Mouse (Mus musculus) cerebellum, adult (tissue): ENCODE measurements at regions not wholly inside any gene's neighbourhood (a gene's known extent, or its start where the extent isn't known, plus 50 kb on each side); places are given as distances from the start of the nearest gene placed in this dataset.
A peak's percentile ranks its signal among the peaks of the same experiment; 100 is the strongest.
"Not testable (repeated sequence)": the region's sequence is repeated elsewhere in the genome, so short reads cannot be mapped to it uniquely, and the experiment has no call there.

ENCODE experiments used
- ATAC-seq: cut with Nextera tagmentation; 2 replicates; pipeline ENCODE4 v1.9.2; 2017; ENCODE audit warnings: mild to moderate bottlenecking, moderate library complexity, mixed read lengths; ENCODE audit not compliant: insufficient number of reproducible peaks, low FRiP score, low TSS enrichment

DNA sequence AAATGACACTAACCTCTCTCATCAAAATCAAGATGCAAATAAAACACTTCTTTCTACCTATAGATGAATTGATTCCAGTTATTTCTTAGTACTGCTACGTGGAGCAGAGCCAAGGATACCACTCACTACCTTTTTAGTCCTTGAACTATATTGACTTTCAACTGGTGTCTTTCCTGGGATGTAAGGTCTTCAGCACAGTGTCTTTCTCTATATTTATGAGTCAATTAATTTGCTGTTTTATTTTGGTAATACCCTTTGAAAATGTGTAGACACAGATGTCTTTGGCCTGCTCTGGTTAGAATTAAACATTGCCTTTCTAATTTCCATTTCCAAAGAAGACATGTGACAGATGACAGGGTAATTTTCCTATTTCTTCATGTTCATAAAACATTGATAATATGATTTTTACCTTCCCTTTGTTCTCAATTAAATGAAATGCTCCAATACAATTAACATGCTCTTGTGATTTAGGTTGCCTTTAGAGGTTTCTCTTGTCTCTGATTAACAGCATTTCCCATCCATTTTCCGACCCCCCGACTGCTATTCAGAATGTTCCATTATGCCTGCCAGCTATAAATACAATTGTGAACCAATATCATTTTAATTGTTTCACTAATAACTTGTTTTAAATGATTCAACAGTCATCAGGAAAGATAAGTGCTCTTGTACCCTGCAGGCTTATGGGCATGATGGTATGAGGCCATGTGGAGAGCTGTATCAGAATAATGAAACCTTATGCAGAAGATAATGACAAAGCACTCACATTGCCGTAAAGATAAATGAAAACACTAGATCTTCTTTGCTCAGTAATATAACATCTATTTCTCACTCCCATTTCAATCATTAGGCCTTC is 266.2 kb upstream of the 1700008P02Rik start:
- no peak for ATAC-seq

DNA sequence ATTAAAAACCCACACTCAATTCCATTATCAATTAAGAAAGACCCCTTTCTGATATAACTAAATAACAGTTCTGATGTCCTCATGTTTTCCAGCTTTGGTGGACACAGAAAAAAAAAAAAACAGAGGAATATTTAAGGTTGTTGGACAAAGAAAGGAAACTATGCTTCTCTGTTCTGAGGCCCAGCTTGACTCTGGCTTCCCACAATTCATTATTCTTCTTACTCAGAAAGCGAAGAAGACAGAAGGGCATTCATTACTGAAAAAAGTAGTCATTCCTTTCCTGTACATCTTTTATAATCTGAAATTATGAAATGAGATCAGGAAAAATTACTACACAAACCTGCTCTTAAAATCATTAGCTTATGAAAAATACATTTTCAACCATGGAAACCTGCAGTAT is 263.2 kb upstream of the 1700008P02Rik start:
- no peak for ATAC-seq

DNA sequence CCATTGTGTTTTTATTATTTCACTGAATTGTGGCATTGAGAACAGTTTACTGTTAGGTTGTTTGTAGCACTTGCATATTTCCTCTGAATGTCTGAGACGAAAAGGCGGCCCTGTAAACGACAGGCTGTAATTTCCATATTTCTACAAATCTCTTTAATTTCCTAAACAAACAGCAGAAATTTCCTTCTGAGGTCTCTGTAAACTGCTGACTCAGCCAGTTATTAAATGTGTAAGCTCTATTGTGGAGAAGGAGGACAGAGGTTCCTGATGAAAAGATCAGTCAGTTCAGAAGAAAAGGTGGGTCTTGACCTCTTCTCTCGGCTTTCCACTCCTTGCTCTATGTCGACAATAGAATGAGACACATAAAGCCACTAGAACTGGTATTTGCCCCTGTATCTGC is 256.0 kb upstream of the 1700008P02Rik start:
- no peak for ATAC-seq

DNA sequence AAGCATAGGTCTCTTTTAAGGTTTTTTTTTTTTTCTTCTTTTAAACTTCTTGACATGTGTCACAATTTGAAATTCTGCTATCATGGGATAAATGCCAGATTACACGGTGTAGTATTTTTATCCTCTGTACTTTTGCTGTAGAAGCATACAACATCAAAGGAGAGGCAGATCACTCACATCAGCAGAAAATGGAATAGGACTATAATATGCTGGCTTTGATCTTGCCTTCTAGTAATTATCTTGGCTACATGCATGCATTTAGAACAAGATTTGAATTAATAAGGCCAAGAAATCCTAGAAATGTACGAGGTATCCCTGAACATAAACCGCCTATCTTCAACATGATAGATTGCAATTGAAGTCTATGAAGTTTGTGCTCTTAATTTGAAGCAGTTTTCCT is 251.9 kb upstream of the 1700008P02Rik start:
- no peak for ATAC-seq

DNA sequence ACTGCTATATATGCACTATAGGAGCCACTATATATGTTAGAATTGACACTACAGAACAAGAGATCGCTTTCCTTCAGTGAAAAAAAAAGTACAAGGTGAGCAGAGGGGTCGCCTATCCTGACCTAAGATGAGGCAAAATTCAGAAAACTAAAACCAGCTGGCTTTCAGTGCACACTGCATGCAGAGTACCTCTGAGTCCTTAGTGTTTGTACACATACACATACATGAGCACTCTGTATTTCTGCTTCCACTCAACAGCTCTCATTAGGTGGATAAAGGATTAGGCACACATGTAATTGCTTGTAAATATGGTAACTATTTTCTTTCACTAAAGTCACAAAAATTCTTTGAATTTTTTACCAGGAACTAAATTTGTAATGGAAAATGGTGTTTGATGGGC is 251.5 kb upstream of the 1700008P02Rik start:
- ATAC-seq, result no peak

DNA sequence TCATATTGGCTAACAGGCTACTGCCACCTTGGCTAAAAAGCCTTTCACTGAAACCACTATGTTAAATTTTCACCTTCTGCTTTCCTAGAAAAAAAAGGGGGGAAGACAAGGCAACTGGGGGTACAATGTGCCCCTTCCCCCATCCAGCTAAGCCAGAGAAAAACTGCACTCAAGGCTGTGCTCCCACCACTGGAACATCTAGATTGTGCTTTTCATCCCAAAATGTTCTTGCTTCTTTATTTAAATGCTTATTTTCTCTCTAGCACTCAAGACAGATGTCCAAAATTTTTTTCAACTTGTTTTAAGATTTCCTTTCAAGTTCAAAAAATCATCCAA is 245.9 kb upstream of the 1700008P02Rik start:
- ATAC-seq, result no peak

DNA sequence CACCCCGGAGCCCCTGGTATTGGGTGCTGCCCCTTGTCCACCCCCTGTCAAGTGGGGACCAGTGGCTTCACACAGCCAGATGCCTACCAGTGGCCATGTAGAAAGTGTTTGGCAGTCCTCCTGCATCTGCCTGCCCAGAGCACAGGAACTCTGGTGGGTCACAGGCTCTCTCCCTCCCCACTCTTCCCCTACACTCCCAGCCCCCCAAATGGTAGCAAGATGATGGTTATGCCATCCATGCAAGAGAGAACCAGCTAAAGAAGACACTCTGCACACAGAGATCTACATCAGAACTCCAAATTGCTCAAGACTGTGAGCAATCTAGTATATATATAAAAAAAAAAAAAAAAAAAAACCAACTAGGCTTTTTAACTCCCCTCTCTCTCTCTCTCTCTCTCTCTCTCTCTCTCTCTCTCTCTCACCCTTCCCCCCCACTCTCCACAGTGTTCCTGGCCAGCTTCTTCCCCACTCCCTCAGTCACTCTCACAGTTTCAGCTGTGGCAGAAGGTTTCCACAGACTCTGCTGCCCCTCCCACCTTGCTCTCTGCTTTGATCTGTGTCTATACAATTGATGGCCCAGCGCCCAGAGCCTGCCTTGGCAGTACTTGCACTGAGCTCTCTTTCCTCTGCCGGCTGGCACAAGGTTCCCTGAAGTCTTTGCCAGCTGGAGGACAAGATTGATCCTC is 245.4 kb upstream of the 1700008P02Rik start:
- peak; percentile 70; the same call in 1 of the 2 replicates for ATAC-seq

DNA sequence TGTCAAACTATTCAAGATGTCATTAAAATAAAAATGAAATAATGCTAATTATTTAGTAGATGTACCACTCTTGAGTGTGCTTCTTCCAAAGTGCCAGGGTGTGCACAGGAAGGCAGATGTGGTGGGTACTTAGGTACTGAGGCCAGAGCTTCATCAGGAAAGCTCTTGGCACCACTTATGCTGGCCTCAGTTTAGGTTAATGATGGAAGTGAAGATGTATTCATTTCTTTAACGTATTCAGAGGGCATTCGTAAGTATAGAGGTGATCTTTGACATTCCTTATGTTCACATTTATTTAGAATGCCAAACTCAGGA is 239.6 kb upstream of the 1700008P02Rik start:
- ATAC-seq, result no peak

DNA sequence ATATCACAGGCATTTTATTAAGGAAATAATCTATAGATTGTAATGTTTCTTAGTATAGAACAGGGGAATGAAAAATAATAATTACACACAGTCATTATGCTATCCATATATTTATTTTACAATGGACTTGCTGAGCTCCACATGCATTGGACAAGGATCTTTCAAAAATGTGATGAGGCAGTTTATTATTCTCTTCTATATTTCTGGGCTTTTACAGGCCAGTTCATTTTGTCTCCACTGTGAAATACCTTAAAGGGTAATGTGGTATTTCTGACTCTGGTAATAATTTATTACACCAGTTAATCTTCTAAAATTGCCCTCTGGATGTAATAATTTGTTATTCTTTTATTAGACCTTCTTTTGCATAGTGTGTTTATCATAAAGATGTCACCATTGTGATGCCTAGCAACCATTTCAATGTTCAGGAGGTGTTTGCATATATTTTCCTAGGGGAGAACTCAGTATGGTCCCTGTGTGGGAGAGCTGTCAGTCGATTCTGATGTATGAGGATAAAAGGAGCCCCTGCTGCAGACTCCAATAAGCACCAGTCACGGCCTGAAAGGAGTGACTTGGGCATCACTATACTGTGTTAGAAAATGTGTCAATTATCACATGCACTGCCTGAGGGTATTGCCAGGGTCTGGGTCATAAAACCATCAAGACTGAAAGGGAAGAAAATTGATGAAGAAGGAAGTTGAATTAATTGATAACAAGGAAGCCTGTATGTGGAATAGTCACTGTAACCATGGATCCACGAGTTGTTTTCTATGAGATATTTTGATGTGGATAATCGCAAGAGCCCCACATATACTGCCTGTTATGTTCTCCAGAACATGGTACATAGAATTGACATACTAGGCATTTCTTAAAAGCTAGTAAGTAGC is 239.0 kb upstream of the 1700008P02Rik start:
- ATAC-seq, result no peak

DNA sequence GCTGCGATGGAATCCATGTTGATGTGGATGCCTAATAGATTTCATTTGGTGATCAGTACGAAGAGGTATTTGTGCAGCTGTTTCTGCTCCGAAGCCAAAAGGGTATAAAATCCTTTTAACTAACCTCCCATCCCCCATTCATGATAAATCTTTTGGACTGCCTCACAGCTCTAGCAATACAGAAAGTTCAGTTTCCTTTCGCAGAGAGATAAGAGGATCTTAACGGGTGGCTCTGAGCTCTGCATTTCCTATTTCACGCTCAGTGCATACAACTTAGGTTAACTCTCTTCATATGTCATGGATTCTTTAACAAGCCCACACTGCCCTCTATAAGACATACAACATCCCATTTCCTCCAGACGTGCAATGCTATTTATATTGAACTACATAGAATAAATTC is 199.1 kb upstream of the 1700008P02Rik start:
- ATAC-seq, result no peak

DNA sequence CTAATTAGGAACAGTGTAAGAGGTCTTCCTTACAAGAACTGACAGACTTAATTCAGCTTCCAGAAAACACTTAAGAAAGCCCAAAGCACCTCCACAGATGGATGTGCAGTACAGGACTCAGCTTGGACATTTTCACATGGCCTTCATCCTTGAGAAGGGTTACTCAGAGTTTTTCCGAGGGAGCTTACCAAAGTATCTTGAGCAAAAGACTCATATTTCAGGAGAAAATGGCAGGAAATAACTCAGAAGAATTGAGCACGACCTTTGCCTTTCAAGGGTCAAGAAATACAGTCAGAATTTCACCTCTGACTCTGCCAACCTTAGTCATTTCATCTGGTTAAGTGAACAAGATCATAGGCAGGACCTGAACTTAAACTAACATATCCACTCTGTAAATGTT is 192.1 kb upstream of the 1700008P02Rik start:
- ATAC-seq, result no peak

DNA sequence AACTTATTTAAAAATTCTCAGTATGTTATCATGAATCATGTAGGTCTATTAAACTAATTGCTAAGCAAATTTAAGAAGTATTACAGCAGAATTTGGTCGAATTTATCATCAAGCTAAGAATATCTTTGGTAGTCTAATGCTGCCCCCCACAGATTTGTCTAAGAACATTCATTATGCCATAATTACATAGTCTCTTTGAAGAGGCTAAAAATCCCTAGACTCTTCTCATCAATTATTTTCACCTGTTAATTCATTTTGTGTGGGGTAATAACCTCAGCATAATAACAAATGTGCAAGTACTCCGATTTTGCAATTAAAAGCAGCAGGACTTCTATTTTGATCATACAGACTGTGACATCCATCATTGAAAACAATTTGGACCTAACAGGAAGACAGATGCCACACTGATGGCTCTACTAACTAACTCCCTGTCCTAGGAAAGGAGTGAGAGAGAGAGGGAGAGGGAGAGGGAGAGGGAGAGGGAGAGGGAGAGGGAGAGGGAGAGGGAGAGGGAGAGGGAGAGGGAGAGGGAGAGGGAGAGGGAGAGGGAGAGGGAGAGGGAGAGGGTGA is 189.2 kb upstream of the 1700008P02Rik start:
- ATAC-seq, result no peak

DNA sequence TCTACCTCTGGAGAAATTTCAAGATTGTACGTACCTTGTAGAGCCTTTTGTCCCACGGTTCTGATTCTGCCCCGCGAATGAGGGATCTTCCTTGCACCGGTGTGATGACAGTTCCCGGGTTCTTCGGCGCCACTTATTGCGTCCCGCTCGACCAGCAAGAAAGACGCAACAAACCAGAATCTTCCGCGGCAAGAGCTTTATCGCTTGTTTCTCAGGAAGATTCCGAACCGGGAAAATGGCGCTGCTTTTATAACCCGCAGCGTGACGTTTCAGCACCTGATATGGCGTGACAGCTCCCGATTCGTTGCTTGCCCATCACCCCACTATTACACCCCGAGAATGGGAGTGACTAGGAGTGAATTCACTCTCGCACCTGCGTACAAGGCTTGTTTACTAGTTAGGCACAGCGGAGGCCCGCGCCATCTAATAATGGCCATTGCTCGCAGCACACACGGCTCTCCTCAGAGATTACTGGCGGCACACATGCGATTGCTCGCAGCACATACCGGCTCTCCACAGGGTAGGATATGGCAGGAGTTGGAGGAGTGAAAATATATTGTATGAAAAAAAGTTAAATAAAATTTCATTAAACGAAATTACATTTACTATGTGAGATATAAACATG is 180.0 kb upstream of the 1700008P02Rik start:
- ATAC-seq, result not testable (repeated sequence)

DNA sequence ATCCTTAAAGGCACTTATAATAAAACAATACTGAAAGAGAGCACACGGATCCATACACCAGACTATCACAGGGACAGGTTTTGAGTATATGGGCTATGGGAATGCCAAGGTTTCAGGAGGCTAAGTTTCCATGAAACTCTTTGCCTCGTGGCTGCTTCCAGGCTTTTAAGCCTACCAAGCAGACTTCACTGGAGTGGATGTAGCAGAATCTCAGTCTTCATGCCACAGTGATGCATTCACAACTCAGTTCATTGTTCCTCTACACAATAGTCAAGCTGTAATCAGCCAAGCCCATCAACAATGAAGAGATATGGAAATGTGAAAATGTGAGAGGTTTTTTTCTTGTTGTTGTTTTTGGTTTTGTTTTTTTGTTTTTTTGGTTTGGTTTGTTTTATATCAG is 148.3 kb upstream of the 1700008P02Rik start:
- ATAC-seq, result no peak

DNA sequence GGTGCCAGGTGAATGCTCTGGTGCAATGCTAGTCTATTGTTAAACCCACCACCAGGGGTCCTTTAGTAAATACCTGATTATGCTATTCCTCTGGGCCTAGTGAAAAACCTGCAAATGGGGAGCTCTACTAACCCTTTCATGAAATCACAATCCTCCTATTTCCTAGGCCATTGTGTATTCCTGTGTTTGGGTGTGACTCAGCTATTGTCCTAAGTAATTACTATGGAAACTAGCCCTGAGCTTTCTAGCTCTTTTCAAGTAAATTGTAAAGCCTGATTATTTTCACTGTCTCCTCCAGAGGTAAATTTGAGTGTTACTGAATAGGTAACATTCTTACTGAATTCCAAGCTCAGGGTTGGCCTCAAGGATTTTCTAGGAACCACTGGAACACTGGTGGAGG is 147.8 kb upstream of the 1700008P02Rik start:
- not testable (repeated sequence) for ATAC-seq

DNA sequence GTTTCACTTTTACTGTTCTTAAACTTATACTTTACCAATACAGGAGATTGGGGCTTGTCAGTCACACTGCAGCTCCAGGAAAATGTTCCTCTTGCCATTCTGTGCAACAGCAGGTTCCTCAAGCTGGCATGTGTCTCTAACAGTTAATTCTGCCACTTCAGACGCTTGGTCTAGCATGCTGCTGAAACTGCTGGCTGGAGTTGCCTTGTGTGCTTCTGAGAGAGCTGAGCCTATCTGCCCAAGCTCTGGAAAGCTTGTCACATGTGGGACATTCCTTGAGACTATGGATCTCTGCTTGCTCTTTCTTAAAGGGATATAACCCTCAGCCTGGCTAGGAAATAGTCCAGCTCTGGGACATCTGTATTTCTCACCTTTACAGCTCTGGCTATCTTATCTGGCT is 138.9 kb upstream of the 1700008P02Rik start:
- ATAC-seq, result no peak

DNA sequence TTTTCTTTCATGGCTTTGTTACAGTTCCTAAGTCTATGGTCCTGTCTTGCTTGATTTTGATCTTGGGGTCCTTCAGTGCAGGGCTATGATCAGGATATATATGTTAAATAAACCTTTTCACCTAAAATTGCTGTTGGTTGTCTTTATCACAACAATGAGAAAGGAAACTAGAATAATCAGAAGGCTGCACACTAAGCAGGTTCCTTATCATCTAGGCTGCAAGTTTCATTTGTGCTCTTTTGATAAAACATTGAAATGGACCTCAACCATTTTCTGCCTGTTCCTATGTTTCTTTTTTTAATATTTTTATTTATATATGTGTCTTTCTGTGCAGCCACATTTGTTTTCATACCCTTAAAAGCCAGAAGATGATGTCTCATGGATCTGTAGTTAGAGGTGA is 137.3 kb upstream of the 1700008P02Rik start:
- ATAC-seq, result no peak

DNA sequence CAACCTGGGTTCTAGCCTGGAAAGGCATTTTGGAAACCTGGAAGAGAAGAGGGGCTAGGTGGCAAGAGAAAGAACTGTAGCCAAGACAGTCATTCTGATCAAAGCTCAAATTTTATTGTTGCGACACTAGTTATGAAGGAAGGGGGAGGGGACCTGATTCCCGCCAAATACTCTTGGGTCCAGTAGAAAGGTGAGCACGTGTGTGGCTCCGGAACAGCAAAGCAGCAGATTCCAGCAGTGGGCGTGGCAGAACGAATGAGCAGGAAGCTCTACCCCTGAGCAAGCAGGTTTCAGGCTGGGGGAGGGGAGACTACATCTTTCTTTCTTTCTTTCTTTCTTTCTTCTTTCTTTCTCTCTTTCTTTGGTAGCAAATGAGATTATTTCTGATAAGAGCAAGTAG is 130.5 kb upstream of the 1700008P02Rik start:
- not testable (repeated sequence) for ATAC-seq

DNA sequence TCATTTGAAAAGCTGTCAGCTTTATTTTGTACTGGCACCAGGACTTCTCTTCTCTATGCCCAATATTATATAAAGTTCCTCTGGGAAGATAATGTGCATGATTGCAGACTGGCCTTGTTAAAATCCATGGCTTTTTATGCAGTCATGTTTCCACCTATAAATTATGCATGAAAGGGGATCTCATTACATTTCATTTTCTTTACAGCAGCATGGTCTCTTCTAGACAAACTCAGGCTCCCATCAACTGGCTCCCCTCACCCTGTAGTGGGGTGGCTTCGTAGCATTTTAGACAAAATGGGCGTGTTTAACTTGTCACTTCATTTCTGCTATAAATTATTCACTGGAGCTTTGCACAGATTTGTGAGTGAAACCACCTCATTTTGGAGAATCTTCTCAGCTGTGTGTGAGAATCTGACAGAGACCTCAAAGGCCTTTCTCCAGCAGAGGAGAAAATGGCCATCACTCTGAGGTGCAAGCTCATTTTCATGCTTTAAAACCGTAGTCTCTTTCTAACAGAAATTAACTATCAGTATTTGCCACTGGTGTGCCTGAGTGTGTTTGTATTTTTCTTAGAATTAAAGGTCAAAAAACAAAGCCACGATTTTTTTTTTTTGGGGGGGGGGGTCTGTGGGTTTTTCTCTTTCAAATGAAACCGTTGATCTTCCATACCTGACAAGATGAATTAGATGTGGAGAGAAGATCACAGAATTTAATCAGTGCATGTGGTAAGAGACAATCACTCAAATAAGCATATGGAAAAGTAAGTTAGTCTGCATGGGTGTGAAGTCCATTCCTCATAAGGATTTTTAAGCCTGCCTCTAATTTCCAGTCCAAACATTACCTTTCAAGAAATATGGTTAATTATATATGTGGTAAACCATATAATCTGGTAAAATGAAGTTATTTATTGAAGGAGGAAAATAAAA is 111.4 kb upstream of the 1700008P02Rik start:
- ATAC-seq, result no peak
